Mouse (Mus musculus) liver, adult 2 months (tissue): Measurements from ENCODE around the gene Dst. TPM values are rescaled to one million over a fixed set of nuclear protein-coding genes. Genes with fewer than 3 reads are reported as not detected.
A peak's percentile ranks its signal among the peaks of the same experiment; 100 is the strongest.

Experiments
- DNase-seq: peaks from one replicate; pipeline ENCODE4 v3.0.0-alpha.2; 2011; ENCODE audit warnings: low read depth, low spot score; ENCODE audit errors: extremely low read depth
- H3K27ac ChIP-seq: fragments of 200-500 bp; replicated peaks from 2 replicates; pipeline ENCODE4 v1.5.1; 2012; ENCODE audit warnings: low read depth, mild to moderate bottlenecking, control low read depth, inconsistent platforms, low read length; ENCODE audit not compliant: insufficient read depth
- H3K27me3 ChIP-seq: fragments of 200-500 bp; 2 replicates; pipeline ENCODE4 v1.6.1; 2012; ENCODE audit warnings: mild to moderate bottlenecking, moderate library complexity, low read length, inconsistent platforms; ENCODE audit not compliant: control insufficient read depth, insufficient read depth
- H3K36me3 ChIP-seq: fragments of 200-500 bp; 2 replicates; pipeline ENCODE4 v1.6.1; 2012; ENCODE audit warnings: low read length, inconsistent platforms; ENCODE audit not compliant: control insufficient read depth, insufficient read depth
- H3K4me1 ChIP-seq: fragments of 200-500 bp; 2 replicates; pipeline ENCODE4 v1.6.1; 2011; ENCODE audit warnings: low read length; ENCODE audit not compliant: control insufficient read depth, insufficient read depth
- H3K4me3 ChIP-seq: fragments of 200-500 bp; 2 replicates; pipeline ENCODE4 v1.5.1; 2011; ENCODE audit warnings: low read depth, mild to moderate bottlenecking, control low read depth, low read length, moderate library complexity; ENCODE audit not compliant: insufficient read depth
- H3K79me2 ChIP-seq: fragments of 200-500 bp; 2 replicates; pipeline ENCODE4 v1.6.1; 2012; ENCODE audit warnings: inconsistent platforms, mild to moderate bottlenecking, low read length, moderate library complexity; ENCODE audit not compliant: control insufficient read depth, insufficient read depth
- H3K9ac ChIP-seq: fragments of 200-500 bp; 2 replicates; pipeline ENCODE4 v1.6.1; 2012; ENCODE audit warnings: low read depth, mild to moderate bottlenecking, control low read depth, inconsistent platforms, low read length
- CTCF ChIP-seq: fragments of 200-500 bp; IDR thresholded peaks from 2 replicates; pipeline ENCODE4 v1.5.1; 2011; ENCODE audit warnings: low read depth, low read length, control low read depth
- POLR2A ChIP-seq: fragments of 200-500 bp; IDR thresholded peaks from 2 replicates; pipeline ENCODE4 v1.6.1; 2011; ENCODE audit warnings: low read length, control low read depth; ENCODE audit not compliant: insufficient read depth; ENCODE audit errors: extremely low read depth
- WGBS: fragments of 180-500 bp; shearing (Covaris S2); methylation state at CpG from one replicate; pipeline ENCODE4 v1.1.7; 2018; 5-methylcytosine and 5-hydroxymethylcytosine counted together
- polyA plus RNA-seq: library from polyadenylated mRNA; depleted of rRNA; stranded (reverse); fragments of >200 nt; gene quantifications from 2 replicates; pipeline ENCODE4 v1.2.3, GENCODE M21; 2012
- total RNA-seq: library from RNA; depleted of rRNA; stranded (reverse); fragments of >200 nt; gene quantifications from 2 replicates; pipeline ENCODE4 v1.2.3, GENCODE M21; 2014

Dst gene
- total and polyA plus RNA-seq, 2 experiments = 10.5 to 53.6 TPM

DNA sequence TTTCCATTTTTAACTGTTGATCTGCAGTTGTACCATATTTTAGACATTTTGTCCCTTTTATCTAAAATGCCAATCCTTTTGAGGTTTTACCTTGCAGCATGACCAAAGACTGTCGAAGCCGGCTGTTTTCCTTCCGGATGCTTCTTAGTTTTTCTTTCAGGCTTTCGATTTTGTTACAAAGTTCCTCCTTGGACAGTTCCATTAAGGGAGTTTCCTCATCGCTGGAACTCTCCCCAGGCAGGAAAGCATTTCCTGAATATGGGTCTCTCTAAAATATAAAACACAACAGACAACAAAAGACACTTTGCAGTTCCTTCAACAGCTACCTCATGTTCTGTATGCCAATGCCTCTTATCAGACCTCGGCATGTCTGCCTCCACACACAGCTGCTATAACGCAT, 29.9 kb upstream of the Dst start:
- no peak overlapping the region for H3K4me3 ChIP-seq

DNA sequence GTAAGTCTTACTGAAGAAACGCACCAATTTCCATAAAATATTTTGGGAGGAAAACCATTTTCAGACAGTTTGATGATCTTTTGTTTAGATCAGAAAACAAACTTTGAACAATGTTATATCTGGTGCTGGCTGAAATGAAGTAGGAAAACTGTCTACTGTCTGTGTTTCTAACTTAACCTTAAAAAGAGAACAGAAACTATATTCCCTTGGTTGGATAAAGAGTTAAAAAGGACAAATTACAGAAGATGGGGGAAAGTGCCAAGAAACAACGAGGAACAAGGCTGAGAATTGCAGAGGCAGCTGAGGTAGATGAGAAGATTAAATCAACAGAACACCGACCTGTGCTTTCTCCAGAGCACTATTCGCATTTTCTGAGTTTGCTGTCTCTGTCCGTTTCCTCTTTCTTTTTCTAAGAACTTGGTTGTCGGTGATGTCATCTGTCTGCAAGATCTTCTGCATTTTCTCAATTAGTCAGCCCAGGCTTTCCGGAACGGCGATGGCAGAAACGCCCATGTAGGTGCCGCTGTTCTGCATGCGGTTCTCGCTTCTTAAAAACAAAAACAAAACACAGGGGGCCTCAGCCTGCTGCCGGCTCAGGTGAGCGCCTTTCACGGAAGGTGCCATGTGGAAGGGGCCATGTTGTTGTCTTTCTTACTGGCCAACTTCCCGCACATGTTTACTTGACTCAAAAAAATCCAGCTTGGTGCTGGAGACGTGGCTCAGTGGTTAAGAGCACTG, 24.8 kb upstream of the Dst start:
- WGBS = 25% methylated on average over 18 of the region's 18 CpGs
- no peaks in the 10 kb centered on the region for H3K36me3 ChIP-seq
- H3K79me2 ChIP-seq = no peaks in the 10 kb centered on the region
- no peak overlapping the region for H3K4me3 ChIP-seq
- no peaks in the 10 kb centered on the region for H3K27me3 ChIP-seq
- TF ChIP-seq POLR2A (no peak), CTCF (no peak)
- peak; percentile 28 for DNase-seq
- H3K9ac ChIP-seq = no peak overlapping the region
- no peak overlapping the region for H3K27ac ChIP-seq
- no peaks in the 10 kb centered on the region for H3K4me1 ChIP-seq

More for the DNA sequence above, 29.9 kb upstream of the Dst start:
- Histone ChIP-seq H3K27ac (no peak overlapping the region), H3K36me3 (no peaks in the 10 kb centered on the region), H3K9ac (no peak overlapping the region), H3K79me2 (no peaks in the 10 kb centered on the region), H3K27me3 (no peaks in the 10 kb centered on the region), H3K4me1 (no peaks in the 10 kb centered on the region)
- no peak for TF ChIP-seq CTCF
- TF ChIP-seq POLR2A = no peak
- 79% methylated on average over 7 of the region's 7 CpGs for WGBS
- DNase-seq = no peak

DNA sequence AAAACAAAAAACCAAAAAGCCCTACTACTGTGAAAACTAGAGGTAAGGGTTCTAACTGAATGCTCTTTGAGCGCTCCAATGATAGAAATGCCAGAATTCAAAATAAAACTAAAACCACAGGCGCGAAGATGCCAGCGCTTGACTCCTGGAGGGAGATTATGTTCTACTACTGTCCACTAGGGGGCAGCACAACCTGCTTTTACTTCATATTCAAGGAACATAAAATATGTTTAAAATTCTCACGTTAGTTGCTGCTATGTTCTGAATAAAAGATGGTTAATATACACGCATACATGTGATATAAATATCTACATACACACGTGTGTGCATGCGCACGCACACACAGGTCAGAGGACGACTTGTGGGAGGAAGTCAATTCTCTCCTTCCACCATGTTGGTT, 15.2 kb upstream of the Dst start:
- DNase-seq = peak; percentile 17
- H3K4me3 ChIP-seq = no peak overlapping the region
- H3K27me3 ChIP-seq = no peaks in the 10 kb centered on the region
- H3K79me2 ChIP-seq = no peaks in the 10 kb centered on the region
- no peak overlapping the region for H3K27ac ChIP-seq
- no peak overlapping the region for H3K9ac ChIP-seq
- no peaks in the 10 kb centered on the region for H3K4me1 ChIP-seq
- no peaks in the 10 kb centered on the region for H3K36me3 ChIP-seq
- 55% methylated on average over 10 of the region's 10 CpGs for WGBS
- TF ChIP-seq CTCF = peak; percentile 49
- no peak for TF ChIP-seq POLR2A

DNA sequence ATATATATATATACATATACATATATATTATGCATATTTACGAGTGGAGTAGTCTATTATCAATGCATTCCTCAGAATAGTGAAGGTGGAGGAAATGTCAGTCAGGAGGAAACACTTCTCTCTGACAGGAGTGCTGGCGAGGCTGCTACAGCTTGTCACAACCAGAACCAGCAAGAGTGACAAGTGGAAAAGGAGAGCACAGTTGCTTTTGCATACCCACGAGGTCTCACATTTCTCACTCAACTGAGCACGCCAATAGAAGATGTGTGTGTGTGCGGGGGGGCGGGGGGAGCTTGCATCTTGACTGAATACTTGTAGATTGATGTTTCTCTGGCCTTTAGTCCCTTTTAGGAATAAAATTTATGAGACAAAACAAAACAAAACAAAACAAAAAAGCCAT, 11.9 kb upstream of the Dst start:
- no peak for TF ChIP-seq CTCF
- TF ChIP-seq POLR2A = no peak
- Histone ChIP-seq H3K36me3 (no peaks in the 10 kb centered on the region), H3K9ac (no peak overlapping the region), H3K27ac (no peak overlapping the region), H3K4me1 (no peaks in the 10 kb centered on the region), H3K27me3 (no peaks in the 10 kb centered on the region), H3K79me2 (no peaks in the 10 kb centered on the region), H3K4me3 (no peak overlapping the region)
- DNase-seq = no peak
- WGBS = 79% methylated on average over 6 of the region's 6 CpGs

DNA sequence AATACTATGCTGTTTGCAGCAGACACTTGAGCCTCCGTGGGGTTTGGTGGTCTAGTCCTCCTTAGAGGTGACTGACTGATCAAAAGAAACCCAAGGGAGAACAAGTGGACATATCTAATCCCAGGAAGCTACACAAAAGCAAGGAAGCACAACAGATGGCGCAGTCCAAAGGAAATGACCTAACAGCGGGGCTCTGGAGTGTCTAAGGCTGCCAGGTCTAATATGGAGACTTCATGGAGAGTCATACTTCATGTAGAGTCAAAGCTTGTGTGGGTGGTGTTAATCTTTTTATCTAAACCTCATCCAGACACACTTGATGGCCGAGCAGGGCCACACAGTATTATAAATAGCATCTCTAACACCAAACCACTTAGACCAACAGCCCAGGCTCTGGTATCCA, 11.4 kb upstream of the Dst start:
- Histone ChIP-seq H3K4me3 (no peak overlapping the region), H3K79me2 (no peaks in the 10 kb centered on the region), H3K27ac (no peak overlapping the region), H3K27me3 (no peaks in the 10 kb centered on the region), H3K36me3 (no peaks in the 10 kb centered on the region), H3K4me1 (no peaks in the 10 kb centered on the region), H3K9ac (no peak overlapping the region)
- WGBS = 75% methylated on average over 4 of the region's 4 CpGs
- TF ChIP-seq POLR2A (no peak), CTCF (no peak)
- DNase-seq = no peak

DNA sequence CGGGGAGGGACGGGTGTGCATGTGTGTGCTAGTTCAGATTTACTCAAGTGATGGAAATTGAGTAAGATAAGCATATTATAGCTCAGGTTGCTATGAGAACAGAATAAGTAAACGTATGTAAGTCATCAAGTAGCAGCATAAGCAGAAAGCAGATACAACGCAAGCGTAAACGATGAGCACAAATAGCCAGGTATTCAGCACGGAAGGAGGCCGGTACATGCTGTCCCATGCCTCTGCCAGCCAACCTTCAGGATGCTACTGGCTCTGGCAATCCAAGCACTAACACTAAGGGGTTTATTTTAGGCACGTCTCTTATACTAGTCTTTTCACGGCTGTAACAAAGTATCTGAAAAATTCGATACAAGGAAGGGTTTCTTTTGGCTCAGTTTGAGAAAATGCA, 10.6 kb upstream of the Dst start:
- no peak overlapping the region for H3K9ac ChIP-seq
- H3K79me2 ChIP-seq = no peaks in the 10 kb centered on the region
- no peaks in the 10 kb centered on the region; the same call in 1 of the 2 replicates for H3K27me3 ChIP-seq
- 84% methylated on average over 11 of the region's 11 CpGs for WGBS
- no peak overlapping the region for H3K4me3 ChIP-seq
- no peaks in the 10 kb centered on the region for H3K4me1 ChIP-seq
- no peak for DNase-seq
- H3K36me3 ChIP-seq = no peaks in the 10 kb centered on the region
- H3K27ac ChIP-seq = no peak overlapping the region
- TF ChIP-seq POLR2A (no peak), CTCF (no peak)
